Mouse (Mus musculus) gonadal fat pad, adult 2 months (tissue): ENCODE data around the gene Gm13695. TPM values are rescaled to one million over a fixed set of nuclear protein-coding genes. Genes with fewer than 3 reads are reported as not detected.

Experiments
- polyA plus RNA-seq: library from polyadenylated mRNA; depleted of rRNA; stranded (reverse); fragments of >200 nt; gene quantifications from 2 replicates; pipeline ENCODE4 v1.2.3, GENCODE M21; 2012; rRNA removed

The Gm13695 gene
- polyA plus RNA-seq, 1 experiment = not detected

Other genes starting within 250 kb of the Gm13695 start
- gene Itgav, start 242.9 kb upstream of the Gm13695 start, polyA plus RNA-seq = 28.8 and 48.5 TPM in 2 replicates
- gene Fam171b, start 154.7 kb upstream of the Gm13695 start, polyA plus RNA-seq = 0.50 and 0.77 TPM in 2 replicates
- gene Zswim2, start 26.1 kb upstream of the Gm13695 start, polyA plus RNA-seq = not detected in 2 replicates
- not detected in 2 replicates for gene Gm13698, start 11.6 kb upstream of the Gm13695 start, polyA plus RNA-seq
- gene Gm13693, start 5.8 kb upstream of the Gm13695 start, polyA plus RNA-seq = not detected in 2 replicates
- gene Gm13696, start 5.8 kb downstream of the Gm13695 start, polyA plus RNA-seq = not detected in 2 replicates
- not detected in 2 replicates for gene Gm13694, start 11.6 kb downstream of the Gm13695 start, polyA plus RNA-seq
- not detected in 2 replicates for gene Gm13697, start 17.4 kb downstream of the Gm13695 start, polyA plus RNA-seq
- gene Gm13691, start 23.2 kb downstream of the Gm13695 start, polyA plus RNA-seq = not detected in 2 replicates